Mouse (Mus musculus) hindbrain, embryonic 15.5 days (tissue): ENCODE data around the gene Gpa33. TPM values are rescaled to one million over a fixed set of nuclear protein-coding genes. Genes with fewer than 3 reads are reported as not detected.

ENCODE experiments used
- ATAC-seq: fragments of 200-750 bp; cut with Nextera tagmentation; 2 replicates; pipeline ENCODE4 v1.8.0; 2017; ENCODE audit warnings: low read depth, moderate number of reproducible peaks, moderate TSS enrichment; ENCODE audit not compliant: low FRiP score
- H3K27ac ChIP-seq: fragments of 300-500 bp; sonication (generic); replicated peaks from 2 replicates; pipeline ENCODE4 v1.5.1; 2015; ENCODE audit warnings: mild to moderate bottlenecking, inconsistent platforms
- H3K27me3 ChIP-seq: fragments of 300-500 bp; sonication (generic); 2 replicates; pipeline ENCODE4 v1.6.1; 2015; ENCODE audit warnings: control low read depth, inconsistent platforms
- H3K36me3 ChIP-seq: fragments of 300-500 bp; sonication (generic); 2 replicates; pipeline ENCODE4 v1.6.1; 2015; ENCODE audit warnings: control low read depth, inconsistent platforms
- H3K4me1 ChIP-seq: fragments of 300-500 bp; sonication (generic); replicated peaks from 2 replicates; pipeline ENCODE4 v1.6.1; 2015; ENCODE audit warnings: control low read depth, inconsistent platforms
- H3K4me2 ChIP-seq: fragments of 300-500 bp; sonication (generic); 2 replicates; pipeline ENCODE4 v1.6.1; 2015; ENCODE audit warnings: moderate library complexity, mild to moderate bottlenecking, inconsistent platforms
- H3K4me3 ChIP-seq: fragments of 300-500 bp; sonication (generic); 2 replicates; pipeline ENCODE4 v1.5.1; 2015; ENCODE audit warnings: mild to moderate bottlenecking, inconsistent platforms
- H3K9ac ChIP-seq: fragments of 300-500 bp; sonication (generic); 2 replicates; pipeline ENCODE4 v1.6.1; 2015; ENCODE audit warnings: inconsistent platforms
- H3K9me3 ChIP-seq: fragments of 300-500 bp; sonication (generic); 2 replicates; pipeline ENCODE4 v1.6.1; 2016; ENCODE audit warnings: control low read depth, inconsistent platforms
- WGBS: fragments of 180-500 bp; shearing (Covaris S2); methylation state at CpG from one replicate; pipeline ENCODE4 v1.1.7; 2015; 5-methylcytosine and 5-hydroxymethylcytosine counted together
- polyA plus RNA-seq: library from polyadenylated mRNA; unstranded; fragments of >200 nt; fragmentation: Nextera tagmentation; extraction: Ambion mirVana; gene quantifications from 2 replicates; pipeline ENCODE4 v1.2.1, GENCODE M21; 2015

The Gpa33 gene
- polyA plus RNA-seq = not detected in 2 replicates

- no peaks in the 10 kb centered on the region for H3K27me3 ChIP-seq
- H3K9me3 ChIP-seq = no peaks in the 10 kb centered on the region
- no peak within 1 kb of the TSS for H3K9ac ChIP-seq
- 0 out of 2 replicates have a peak, but pooled peaks cover 3% of the 10 kb centered on the region for H3K4me1 ChIP-seq
- no peak within 1 kb of the TSS for H3K27ac ChIP-seq
- H3K36me3 ChIP-seq = no peaks in the 10 kb centered on the region
- H3K4me2 ChIP-seq = no peak within 1 kb of the TSS
- no peak within 1 kb of the TSS for H3K4me3 ChIP-seq
- 80% methylated on average over 5 of the region's 5 CpGs for WGBS
- ATAC-seq = no peak
Observed at GRCm38 (mm10) chr1:166130224-166130860, at the start of gene Gpa33. TSS of gene Gpa33 (plus strand) at chr1:166130238.

- Histone ChIP-seq H3K27ac (no peak overlapping the region), H3K9me3 (no peaks in the 10 kb centered on the region), H3K27me3 (no peaks in the 10 kb centered on the region), H3K4me3 (no peak overlapping the region), H3K4me2 (no peak overlapping the region), H3K36me3 (no peaks in the 10 kb centered on the region), H3K4me1 (peaks cover 12% of the 10 kb centered on the region), H3K9ac (no peak overlapping the region)
- ATAC-seq = no peak
- 43% methylated on average over 19 of the region's 19 CpGs for WGBS
Observed at GRCm38 (mm10) chr1:166088446-166089170, 41.4 kb upstream of the Gpa33 start.

DNA sequence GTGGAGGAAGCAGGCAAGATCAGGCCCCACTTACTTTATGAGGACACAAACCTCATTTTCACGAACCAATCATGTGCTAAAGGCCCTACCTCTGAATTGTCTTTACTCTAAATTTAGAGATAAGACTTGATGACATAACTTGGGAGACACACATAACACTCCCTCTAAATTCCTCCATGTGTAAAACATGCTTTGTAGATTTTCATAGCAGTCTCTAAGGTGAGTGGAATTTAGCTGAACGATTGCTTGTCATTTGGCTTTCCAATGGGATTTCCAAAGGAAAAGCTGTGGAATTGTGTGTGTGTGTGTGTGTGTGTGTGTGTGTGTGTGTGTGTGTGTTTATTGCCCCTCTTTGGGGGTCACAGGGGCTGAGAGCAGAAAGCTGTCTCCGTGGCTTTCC, 40.7 kb upstream of the Gpa33 start:
- Histone ChIP-seq H3K9me3 (no peaks in the 10 kb centered on the region), H3K4me1 (peaks cover 12% of the 10 kb centered on the region), H3K4me2 (no peak overlapping the region), H3K36me3 (no peaks in the 10 kb centered on the region), H3K27me3 (no peaks in the 10 kb centered on the region), H3K4me3 (no peak overlapping the region), H3K27ac (no peak overlapping the region), H3K9ac (no peak overlapping the region)
- WGBS = 73% methylated on average over 3 of the region's 3 CpGs
- ATAC-seq = no peak

GRCm38 (mm10) chr1:166089739-166090138, 40.3 kb upstream of the Gpa33 start:
- Histone ChIP-seq H3K4me3 (no peak overlapping the region), H3K27ac (no peak overlapping the region), H3K9ac (no peak overlapping the region), H3K36me3 (no peaks in the 10 kb centered on the region), H3K4me2 (no peak overlapping the region), H3K27me3 (no peaks in the 10 kb centered on the region), H3K4me1 (peaks cover 12% of the 10 kb centered on the region), H3K9me3 (no peaks in the 10 kb centered on the region)
- 0 out of 2 replicates have a peak, but pooled peaks have one; percentile 30 for ATAC-seq
- WGBS = 57% methylated on average over 4 of the region's 4 CpGs

DNA sequence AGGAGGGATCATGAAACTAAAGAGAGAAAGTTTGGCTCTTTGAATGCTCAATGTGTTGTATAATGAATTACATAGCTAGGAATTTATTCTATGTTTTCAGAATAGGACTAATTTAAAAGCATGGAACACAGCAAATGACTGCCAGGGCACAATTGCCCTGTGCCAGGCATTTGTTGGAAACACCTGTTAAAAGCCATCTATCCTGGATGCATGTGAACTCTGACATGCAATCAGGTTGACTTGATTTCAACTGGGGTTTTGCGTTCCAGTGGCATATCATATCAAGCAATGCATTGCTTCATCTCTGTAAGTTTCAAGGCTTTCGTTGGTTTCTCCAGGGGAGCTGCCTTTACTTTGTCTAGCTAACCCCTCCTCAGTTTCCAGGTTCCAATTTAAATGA, 39.7 kb upstream of the Gpa33 start:
- Histone ChIP-seq H3K27ac (no peak overlapping the region), H3K4me1 (peaks cover 12% of the 10 kb centered on the region), H3K4me3 (no peak overlapping the region), H3K27me3 (no peaks in the 10 kb centered on the region), H3K9ac (no peak overlapping the region), H3K4me2 (no peak overlapping the region), H3K36me3 (no peaks in the 10 kb centered on the region), H3K9me3 (no peaks in the 10 kb centered on the region)
- WGBS = 83% methylated on average over 2 of the region's 2 CpGs
- no peak for ATAC-seq

DNA sequence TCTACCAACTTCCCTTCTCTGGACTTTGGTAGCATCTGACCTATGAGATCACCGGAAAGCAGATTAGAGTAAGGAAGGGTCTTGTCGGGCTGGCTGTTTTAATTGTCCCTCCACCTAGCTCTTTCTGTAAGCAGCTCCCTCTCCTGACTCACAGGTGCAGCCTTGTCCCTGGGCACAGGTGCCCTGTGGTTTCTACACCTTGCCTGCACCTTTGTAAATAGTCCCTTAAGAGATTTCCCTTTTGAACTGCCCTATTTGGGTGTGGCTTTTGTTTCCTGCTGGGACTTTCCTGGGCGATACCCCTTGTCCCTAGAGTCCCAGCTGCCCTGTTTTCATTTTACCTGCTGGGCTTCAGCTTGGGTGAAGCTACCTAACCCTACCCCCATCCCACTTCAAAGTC, 35.6 kb upstream of the Gpa33 start:
- peaks cover 6% of the 10 kb centered on the region; the same call in 1 of the 2 replicates for H3K4me1 ChIP-seq
- no peak overlapping the region for H3K4me3 ChIP-seq
- 87% methylated on average over 3 of the region's 3 CpGs for WGBS
- no peak overlapping the region for H3K27ac ChIP-seq
- no peaks in the 10 kb centered on the region for H3K36me3 ChIP-seq
- no peak overlapping the region for H3K9ac ChIP-seq
- ATAC-seq = no peak
- no peak overlapping the region for H3K4me2 ChIP-seq
- H3K9me3 ChIP-seq = no peaks in the 10 kb centered on the region
- H3K27me3 ChIP-seq = no peaks in the 10 kb centered on the region

DNA sequence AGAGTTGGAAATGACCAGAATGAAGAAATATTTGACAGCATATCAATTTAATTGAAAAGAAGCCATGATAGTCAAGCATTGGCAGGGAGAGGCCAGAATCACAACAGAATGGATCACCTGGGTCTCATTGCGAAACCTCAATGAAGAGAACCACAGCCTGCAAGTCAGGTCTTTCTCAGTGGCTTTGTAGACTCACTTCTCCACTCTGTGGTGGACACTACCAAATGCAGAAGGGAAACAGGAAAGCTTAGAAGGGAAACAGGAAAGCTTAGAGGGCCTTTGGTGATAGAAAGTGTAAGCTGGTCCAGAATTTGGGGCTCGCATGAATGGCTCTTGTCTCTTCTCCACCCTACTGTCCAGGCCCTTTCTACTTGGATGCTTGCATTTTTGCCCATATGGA, 31.9 kb upstream of the Gpa33 start:
- Histone ChIP-seq H3K4me2 (no peak overlapping the region), H3K9me3 (no peaks in the 10 kb centered on the region), H3K36me3 (no peaks in the 10 kb centered on the region), H3K9ac (no peak overlapping the region), H3K27ac (no peak overlapping the region), H3K4me3 (no peak overlapping the region), H3K4me1 (no peaks in the 10 kb centered on the region), H3K27me3 (no peaks in the 10 kb centered on the region)
- no peak for ATAC-seq
- WGBS = 96% methylated on average over 2 of the region's 2 CpGs

DNA sequence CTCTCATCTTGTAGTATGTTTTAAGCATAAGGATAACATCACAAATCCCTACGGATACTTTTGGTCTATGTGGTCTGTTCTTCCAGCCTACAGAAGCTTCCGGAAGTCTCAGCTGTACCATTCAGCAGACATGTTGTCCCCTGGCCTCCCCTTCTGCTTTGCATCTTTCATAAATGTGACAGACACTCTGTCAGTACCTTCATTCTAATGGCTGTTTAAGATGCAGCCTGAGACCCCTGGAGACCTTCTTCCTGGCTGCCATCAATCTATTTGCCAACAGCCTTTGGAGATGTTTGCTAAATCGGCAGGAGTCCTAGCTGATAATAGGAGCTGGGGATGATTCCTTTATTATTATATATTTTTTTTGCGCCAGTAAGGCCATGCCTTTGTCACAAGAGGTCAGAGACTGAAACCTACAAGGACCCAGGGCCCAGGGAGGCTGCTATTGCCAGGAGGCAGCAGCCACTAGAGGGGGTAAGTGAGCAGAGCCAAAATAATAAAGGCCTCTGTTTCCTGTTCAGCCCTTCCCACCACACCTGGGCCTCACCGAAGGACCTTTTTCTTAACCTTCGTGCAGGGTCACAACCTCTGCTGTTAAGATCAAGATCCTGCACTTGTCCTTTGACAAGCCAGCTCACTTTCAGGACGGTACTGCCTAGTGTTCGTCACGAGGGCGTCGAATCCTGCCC, 27.0 kb upstream of the Gpa33 start:
- no peak overlapping the region for H3K4me2 ChIP-seq
- H3K27me3 ChIP-seq = no peaks in the 10 kb centered on the region
- H3K4me3 ChIP-seq = no peak overlapping the region
- no peak overlapping the region for H3K9ac ChIP-seq
- ATAC-seq = no peak
- WGBS = 58% methylated on average over 11 of the region's 11 CpGs
- no peak overlapping the region for H3K27ac ChIP-seq
- H3K4me1 ChIP-seq = no peaks in the 10 kb centered on the region
- H3K36me3 ChIP-seq = no peaks in the 10 kb centered on the region
- H3K9me3 ChIP-seq = no peaks in the 10 kb centered on the region

- Histone ChIP-seq H3K4me2 (no peak overlapping the region), H3K27me3 (no peaks in the 10 kb centered on the region), H3K36me3 (no peaks in the 10 kb centered on the region), H3K9me3 (no peaks in the 10 kb centered on the region), H3K9ac (no peak overlapping the region), H3K27ac (no peak overlapping the region), H3K4me1 (no peaks in the 10 kb centered on the region), H3K4me3 (no peak overlapping the region)
- ATAC-seq = no peak
- WGBS = 93% methylated on average over 3 of the region's 3 CpGs
Observed at GRCm38 (mm10) chr1:166104858-166105257, 25.2 kb upstream of the Gpa33 start.

GRCm38 (mm10) chr1:166105464-166105863, 24.6 kb upstream of the Gpa33 start:
- no peaks in the 10 kb centered on the region for H3K36me3 ChIP-seq
- H3K9ac ChIP-seq = no peak overlapping the region
- H3K4me3 ChIP-seq = no peak overlapping the region
- H3K4me2 ChIP-seq = no peak overlapping the region
- H3K4me1 ChIP-seq = no peaks in the 10 kb centered on the region
- no peaks in the 10 kb centered on the region for H3K9me3 ChIP-seq
- H3K27ac ChIP-seq = no peak overlapping the region
- no peaks in the 10 kb centered on the region for H3K27me3 ChIP-seq
- WGBS = 75% methylated on average over 6 of the region's 6 CpGs
- ATAC-seq = no peak

DNA sequence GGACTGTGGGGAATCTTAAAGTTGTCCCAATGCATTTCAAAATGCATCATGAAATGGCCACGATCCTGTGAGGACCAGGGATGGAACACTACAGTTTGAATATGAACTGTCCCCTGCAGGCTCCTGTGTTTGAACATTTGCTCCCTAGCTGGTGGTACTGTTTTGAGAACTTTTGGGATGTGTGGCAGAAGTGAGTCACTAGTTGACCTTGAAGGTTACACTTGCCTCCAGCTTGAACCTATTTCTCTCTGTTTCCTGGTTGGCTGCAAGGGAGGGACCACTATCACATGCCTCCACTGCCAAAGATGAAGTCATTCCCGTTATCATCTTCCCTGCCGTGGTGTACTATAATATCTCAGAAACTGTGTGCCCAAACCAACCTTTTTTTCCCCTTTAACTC, 15.1 kb upstream of the Gpa33 start:
- Histone ChIP-seq H3K4me2 (no peak overlapping the region), H3K36me3 (no peaks in the 10 kb centered on the region), H3K4me3 (no peak overlapping the region), H3K9me3 (no peaks in the 10 kb centered on the region), H3K27ac (no peak overlapping the region), H3K4me1 (no peaks in the 10 kb centered on the region), H3K9ac (no peak overlapping the region), H3K27me3 (no peaks in the 10 kb centered on the region)
- ATAC-seq = no peak
- WGBS = 90% methylated on average over 3 of the region's 3 CpGs

GRCm38 (mm10) chr1:166115719-166116118, 14.3 kb upstream of the Gpa33 start:
- 94% methylated on average over 4 of the region's 4 CpGs for WGBS
- Histone ChIP-seq H3K27me3 (no peaks in the 10 kb centered on the region), H3K4me2 (no peak overlapping the region), H3K27ac (no peak overlapping the region), H3K36me3 (no peaks in the 10 kb centered on the region), H3K9ac (no peak overlapping the region), H3K4me3 (no peak overlapping the region), H3K4me1 (no peaks in the 10 kb centered on the region), H3K9me3 (no peaks in the 10 kb centered on the region)
- no peak for ATAC-seq
